Mouse (Mus musculus) frontal cortex, adult (tissue): ENCODE measurements around the gene Crisp1.

Source experiments
- ATAC-seq: cut with Nextera tagmentation; 2 replicates; pipeline ENCODE4 v1.9.2; 2017; ENCODE audit warnings: mild to moderate bottlenecking, moderate library complexity, mixed read lengths; ENCODE audit not compliant: low TSS enrichment

Crisp1 gene

DNA sequence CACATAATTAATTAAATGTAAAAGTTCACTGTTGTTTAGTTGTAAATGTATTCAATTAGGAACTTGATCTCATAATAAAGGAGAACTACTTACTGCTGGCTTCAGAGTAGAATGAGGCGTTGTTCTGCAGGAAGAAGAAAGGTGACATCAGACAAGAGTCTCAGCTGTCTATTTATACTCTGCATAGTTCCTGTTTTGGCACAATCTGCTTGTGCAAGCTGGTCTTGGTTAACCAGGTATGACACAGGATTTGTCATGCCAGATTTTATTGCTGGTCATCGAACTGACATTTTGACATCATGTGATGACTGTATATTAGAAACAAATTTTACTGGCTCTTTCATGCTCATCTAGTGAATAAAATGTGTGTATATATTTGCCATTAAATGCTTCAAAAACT lies at the start of gene Crisp1:
Gene Crisp1 (minus strand): TSS at position 146 of the 400 bp plus-strand sequence.
- ATAC-seq = no peak

DNA sequence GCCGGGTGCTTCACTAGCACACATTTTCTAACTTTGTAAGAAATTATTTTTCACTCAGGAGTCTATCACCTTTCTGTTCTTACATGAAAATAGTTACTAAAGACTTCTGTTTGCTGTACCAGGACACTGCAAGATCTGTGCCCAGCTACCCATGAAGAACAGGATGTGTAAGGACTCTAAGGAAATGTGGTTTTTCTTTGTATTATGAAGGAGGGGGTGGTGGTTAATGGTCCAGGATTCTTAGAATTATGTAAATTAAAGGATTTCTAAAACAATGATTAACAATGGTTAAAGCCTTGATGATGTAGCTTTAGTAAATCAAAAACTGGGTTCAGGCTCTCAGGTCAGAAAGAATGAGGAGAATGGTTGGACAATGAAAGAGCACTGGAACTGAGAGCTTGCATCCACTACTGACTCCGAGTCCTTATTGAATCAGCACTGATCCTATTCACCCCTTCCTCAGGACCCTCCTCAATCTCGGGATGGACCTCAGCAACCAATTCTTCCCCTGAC lies 23.5 kb upstream of the Crisp1 start:
- ATAC-seq = no peak

DNA sequence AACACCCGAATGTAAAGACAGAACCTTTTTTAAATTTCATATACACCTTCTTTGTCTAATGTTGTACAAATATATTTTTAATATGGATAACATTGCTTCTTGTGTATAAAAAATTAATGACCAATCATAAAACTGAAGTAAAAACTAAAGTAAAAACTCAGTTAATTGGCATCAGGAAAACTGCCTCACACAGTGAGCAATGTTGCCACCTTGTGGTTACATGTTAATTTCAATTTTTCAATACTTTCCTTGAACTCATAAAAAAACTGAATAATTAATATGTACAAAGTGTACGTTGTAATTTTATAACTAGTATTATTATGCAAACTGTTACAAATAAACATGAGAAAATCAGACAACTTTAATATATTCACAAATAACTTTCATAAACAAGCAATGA lies 33.6 kb downstream of the Crisp1 start:
- ATAC-seq = no peak

DNA sequence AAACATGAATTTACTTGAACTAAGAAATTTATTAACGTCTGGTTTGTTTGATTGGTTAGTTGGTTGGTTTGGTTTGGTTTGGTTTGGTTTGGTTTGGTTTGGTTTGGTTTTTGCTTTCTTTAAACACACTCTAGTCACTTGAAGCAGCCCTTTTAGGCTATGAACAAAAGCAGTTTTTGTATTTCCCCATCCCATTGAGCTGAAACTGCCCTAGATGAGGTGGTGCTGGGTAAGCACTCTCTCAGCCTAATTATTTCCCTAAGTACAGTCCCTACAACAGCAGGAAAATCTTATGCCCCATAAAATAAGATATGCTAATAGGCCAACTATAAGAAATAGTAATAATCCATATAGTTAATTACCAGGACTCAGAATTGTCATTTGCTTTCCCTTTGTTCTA lies 43.5 kb downstream of the Crisp1 start:
- no peak for ATAC-seq

DNA sequence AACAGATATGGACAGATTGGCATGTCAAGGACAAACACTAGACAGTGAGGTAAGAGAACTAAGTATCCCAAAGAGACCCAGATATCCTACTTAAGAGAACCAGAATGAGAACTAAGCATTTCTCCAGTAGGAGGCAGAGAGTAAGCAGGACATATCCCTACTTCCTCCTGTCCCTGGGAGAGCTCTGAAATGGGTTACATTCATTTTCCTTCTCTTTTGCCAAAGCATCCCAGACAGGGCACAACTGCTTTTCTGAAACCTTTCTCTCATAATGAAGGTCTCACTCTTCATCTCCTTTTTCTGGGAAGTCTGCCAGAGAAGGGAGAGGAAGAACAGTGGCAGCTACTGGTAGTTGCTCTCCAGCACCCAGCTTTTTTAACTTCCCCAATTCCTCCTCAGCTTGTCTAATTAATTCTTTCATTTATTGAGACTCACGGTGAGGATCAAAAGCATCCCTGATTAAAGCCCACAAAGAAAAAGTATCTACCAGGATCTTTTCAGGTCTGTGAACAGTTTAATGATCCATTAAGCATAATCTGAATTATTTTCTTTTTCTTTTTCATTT lies 44.0 kb downstream of the Crisp1 start:
- ATAC-seq = 0 out of 2 replicates have a peak, but pooled peaks have one; percentile 27

DNA sequence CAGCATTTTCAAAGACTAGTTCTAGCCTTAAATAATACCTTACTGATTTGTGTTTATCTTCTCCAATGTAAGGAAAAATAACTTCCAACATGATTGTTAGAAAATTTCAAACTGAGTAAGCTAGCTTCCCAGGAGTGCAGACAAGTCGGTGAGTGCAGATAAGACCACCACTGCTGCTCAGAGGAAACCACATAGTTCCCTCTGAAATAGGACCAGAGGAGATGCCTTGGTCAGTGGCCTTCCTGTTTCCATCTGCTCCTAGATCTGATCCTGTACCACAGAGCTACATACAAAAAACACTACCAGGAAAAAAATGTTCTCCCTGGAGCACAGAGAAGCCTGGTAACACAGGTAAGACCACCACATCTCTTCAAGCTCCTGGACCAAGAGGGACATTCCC lies 66.5 kb downstream of the Crisp1 start:
- no peak for ATAC-seq
